Mouse (Mus musculus): ENCODE measurements around the gene Lrch1. TPM values are rescaled to one million over a fixed set of nuclear protein-coding genes. Genes with fewer than 3 reads are reported as not detected.
A peak's percentile ranks its signal among the peaks of the same experiment; 100 is the strongest.

Gene Lrch1
- polyA plus RNA-seq, 1 experiment from 2014 or later, result 12.2 TPM

GRCm38 (mm10) chr14:74916691-74917090 lies 31.0 kb downstream of the Lrch1 start:
- peaks cover 39% of the 10 kb centered on the region for H3K4me1 ChIP-seq (replicated peaks)
- no peak for ATAC-seq (ENCODE audit: low read depth)
- H3K27me3 ChIP-seq, result no peaks in the 10 kb centered on the region
- no peaks in the 10 kb centered on the region for H3K36me3 ChIP-seq
- H3K4me3 ChIP-seq, result no peak overlapping the region
- no peaks in the 10 kb centered on the region for H3K9me3 ChIP-seq
- H3K4me2 ChIP-seq, result no peak overlapping the region
- H3K27ac ChIP-seq (replicated peaks), result no peak overlapping the region
- H3K9ac ChIP-seq, result no peak overlapping the region
- WGBS, result 89% methylated on average over 4 of the region's 4 CpGs

- Histone ChIP-seq H3K9ac (no peak overlapping the region), H3K36me3 (no peaks in the 10 kb centered on the region), H3K4me2 (no peak overlapping the region), H3K27ac (replicated peaks) (0 out of 2 replicates have a peak overlapping the region, but pooled peaks have one; percentile 3), H3K9me3 (no peaks in the 10 kb centered on the region), H3K4me1 (replicated peaks) (peaks cover 39% of the 10 kb centered on the region), H3K4me3 (no peak overlapping the region), H3K27me3 (no peaks in the 10 kb centered on the region)
- peak; percentile 49; the same call in 1 of the 2 replicates for ATAC-seq (ENCODE audit: low read depth)
- WGBS, result 41% methylated on average over 8 of the region's 8 CpGs
Observed at GRCm38 (mm10) chr14:74916075-74916474, 31.6 kb downstream of the Lrch1 start.

GRCm38 (mm10) chr14:74915658-74916057 lies 32.0 kb downstream of the Lrch1 start:
- WGBS, result 42% methylated on average over 2 of the region's 2 CpGs
- Histone ChIP-seq H3K9me3 (no peaks in the 10 kb centered on the region), H3K36me3 (no peaks in the 10 kb centered on the region), H3K4me2 (no peak overlapping the region), H3K4me1 (replicated peaks) (peaks cover 39% of the 10 kb centered on the region), H3K4me3 (no peak overlapping the region), H3K27me3 (no peaks in the 10 kb centered on the region), H3K9ac (no peak overlapping the region), H3K27ac (replicated peaks) (peak overlapping the region; percentile 3; the same call in 1 of the 2 replicates)
- ATAC-seq (ENCODE audit: low read depth), result no peak

- 0 out of 2 replicates have a peak overlapping the region, but pooled peaks have one; percentile 5 for H3K9ac ChIP-seq
- no peak overlapping the region for H3K4me3 ChIP-seq
- peaks cover 39% of the 10 kb centered on the region for H3K4me1 ChIP-seq (replicated peaks)
- ATAC-seq (ENCODE audit: low read depth), result no peak; the same call in 1 of the 2 replicates
- H3K4me2 ChIP-seq, result no peak overlapping the region
- 64% methylated on average over 9 of the region's 9 CpGs for WGBS
- peak overlapping the region; percentile 3; the same call in 1 of the 2 replicates for H3K27ac ChIP-seq (replicated peaks)
- no peaks in the 10 kb centered on the region for H3K36me3 ChIP-seq
- no peaks in the 10 kb centered on the region for H3K9me3 ChIP-seq
- no peaks in the 10 kb centered on the region for H3K27me3 ChIP-seq
Observed at GRCm38 (mm10) chr14:74915025-74915424, 32.7 kb downstream of the Lrch1 start.

DNA sequence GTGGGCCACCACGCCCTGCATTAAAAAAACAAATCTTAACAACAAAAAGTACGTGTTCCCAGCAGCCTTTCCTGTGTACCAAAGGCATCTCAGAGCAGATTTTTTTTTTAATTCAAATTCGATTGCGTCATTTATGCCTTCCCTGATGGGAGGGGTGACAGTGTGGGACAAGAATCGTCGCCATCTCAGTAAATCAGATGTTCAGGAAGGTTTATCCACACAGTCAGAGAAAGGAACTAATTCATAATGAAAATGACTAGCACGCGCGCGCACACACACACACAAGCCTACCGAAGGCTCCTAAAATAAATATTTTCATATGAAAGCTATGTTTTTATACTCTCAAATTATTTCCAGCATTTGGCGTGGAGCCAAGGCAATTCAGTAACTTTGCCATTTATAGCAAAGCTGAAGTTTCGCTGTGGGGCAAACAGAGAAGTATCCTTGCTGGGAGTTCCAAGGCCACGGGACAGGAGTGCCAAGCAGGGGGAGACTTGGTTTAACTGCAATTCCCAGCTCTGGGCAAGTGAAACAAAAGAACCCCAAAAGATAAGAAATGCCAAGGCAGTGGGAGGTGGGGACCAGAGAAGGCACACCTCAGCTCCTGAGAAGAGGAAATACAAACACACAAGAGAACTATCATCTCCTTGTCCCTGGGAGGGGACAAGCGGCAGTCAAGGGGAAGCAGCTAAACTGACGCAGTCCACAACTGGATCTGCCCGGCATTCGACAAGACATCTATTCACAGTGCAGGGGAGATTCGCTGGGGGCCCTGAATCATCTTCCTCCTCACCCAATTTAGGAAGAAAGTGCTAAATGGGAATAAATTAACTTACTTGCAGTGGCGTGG lies 34.1 kb downstream of the Lrch1 start:
- H3K27ac ChIP-seq (replicated peaks), result no peak overlapping the region
- H3K4me2 ChIP-seq, result no peak overlapping the region
- no peaks in the 10 kb centered on the region for H3K36me3 ChIP-seq
- WGBS, result 78% methylated on average over 20 of the region's 20 CpGs
- no peak overlapping the region for H3K4me3 ChIP-seq
- no peak for ATAC-seq (ENCODE audit: low read depth)
- no peaks in the 10 kb centered on the region for H3K27me3 ChIP-seq
- H3K4me1 ChIP-seq (replicated peaks), result peaks cover 44% of the 10 kb centered on the region
- no peak overlapping the region for H3K9ac ChIP-seq
- no peaks in the 10 kb centered on the region for H3K9me3 ChIP-seq

- Histone ChIP-seq H3K4me1 (replicated peaks) (peaks cover 32% of the 10 kb centered on the region), H3K27me3 (no peaks in the 10 kb centered on the region), H3K9me3 (no peaks in the 10 kb centered on the region), H3K4me2 (no peak overlapping the region), H3K36me3 (no peaks in the 10 kb centered on the region), H3K9ac (no peak overlapping the region), H3K4me3 (no peak overlapping the region), H3K27ac (replicated peaks) (no peak overlapping the region)
- no peak for ATAC-seq (ENCODE audit: low read depth)
- 71% methylated on average over 5 of the region's 5 CpGs for WGBS
Observed at GRCm38 (mm10) chr14:74910363-74910762, 37.3 kb downstream of the Lrch1 start.

- no peak overlapping the region for H3K9ac ChIP-seq
- no peak overlapping the region for H3K4me2 ChIP-seq
- ATAC-seq (ENCODE audit: low read depth), result no peak
- H3K4me3 ChIP-seq, result no peak overlapping the region
- H3K36me3 ChIP-seq, result no peaks in the 10 kb centered on the region
- no peaks in the 10 kb centered on the region for H3K9me3 ChIP-seq
- 78% methylated on average over 8 of the region's 8 CpGs for WGBS
- peaks cover 20% of the 10 kb centered on the region for H3K4me1 ChIP-seq (replicated peaks)
- H3K27me3 ChIP-seq, result no peaks in the 10 kb centered on the region
- no peak overlapping the region for H3K27ac ChIP-seq (replicated peaks)
Observed at GRCm38 (mm10) chr14:74909021-74909420, 38.7 kb downstream of the Lrch1 start.

GRCm38 (mm10) chr14:74908250-74908649 lies 39.4 kb downstream of the Lrch1 start:
- Histone ChIP-seq H3K27ac (replicated peaks) (no peak overlapping the region), H3K36me3 (no peaks in the 10 kb centered on the region), H3K27me3 (no peaks in the 10 kb centered on the region), H3K4me3 (no peak overlapping the region), H3K9ac (no peak overlapping the region), H3K9me3 (no peaks in the 10 kb centered on the region), H3K4me1 (replicated peaks) (peaks cover 14% of the 10 kb centered on the region), H3K4me2 (no peak overlapping the region)
- WGBS, result 89% methylated on average over 6 of the region's 6 CpGs
- no peak for ATAC-seq (ENCODE audit: low read depth)

DNA sequence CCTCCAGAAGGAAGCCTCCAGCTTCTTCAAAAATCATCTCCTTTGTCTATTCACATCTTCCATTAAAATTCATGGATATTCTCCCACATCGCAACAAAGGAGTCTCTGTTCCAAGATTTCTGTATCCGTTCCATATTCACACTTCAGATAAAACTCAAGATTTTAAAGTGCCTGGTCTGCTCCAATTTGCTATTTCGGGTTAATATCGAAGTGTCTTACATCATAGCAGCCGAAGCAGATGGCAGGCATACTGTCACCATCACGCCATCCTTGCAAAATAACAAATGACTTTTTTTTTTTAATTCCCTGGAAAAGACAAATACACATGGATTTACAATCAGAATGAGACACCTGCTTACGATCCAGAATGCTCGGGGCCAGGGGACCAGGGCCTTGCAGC lies 40.0 kb downstream of the Lrch1 start:
- no peak overlapping the region for H3K4me2 ChIP-seq

GRCm38 (mm10) chr14:74905990-74906389 lies 41.7 kb downstream of the Lrch1 start:
- Histone ChIP-seq H3K27ac (replicated peaks) (no peak overlapping the region), H3K4me3 (no peak overlapping the region), H3K36me3 (no peaks in the 10 kb centered on the region), H3K27me3 (no peaks in the 10 kb centered on the region), H3K9me3 (no peaks in the 10 kb centered on the region), H3K4me1 (replicated peaks) (peaks cover 15% of the 10 kb centered on the region), H3K9ac (no peak overlapping the region), H3K4me2 (no peak overlapping the region)
- ATAC-seq (ENCODE audit: low read depth), result no peak
- 70% methylated on average over 3 of the region's 3 CpGs for WGBS

More for the DNA sequence above, 40.0 kb downstream of the Lrch1 start:
- Histone ChIP-seq H3K27me3 (no peaks in the 10 kb centered on the region), H3K27ac (replicated peaks) (no peak overlapping the region), H3K9me3 (no peaks in the 10 kb centered on the region), H3K4me3 (no peak overlapping the region), H3K4me1 (replicated peaks) (peaks cover 14% of the 10 kb centered on the region), H3K9ac (no peak overlapping the region), H3K36me3 (no peaks in the 10 kb centered on the region)
- ATAC-seq (ENCODE audit: low read depth), result no peak
- 74% methylated on average over 8 of the region's 8 CpGs for WGBS

DNA sequence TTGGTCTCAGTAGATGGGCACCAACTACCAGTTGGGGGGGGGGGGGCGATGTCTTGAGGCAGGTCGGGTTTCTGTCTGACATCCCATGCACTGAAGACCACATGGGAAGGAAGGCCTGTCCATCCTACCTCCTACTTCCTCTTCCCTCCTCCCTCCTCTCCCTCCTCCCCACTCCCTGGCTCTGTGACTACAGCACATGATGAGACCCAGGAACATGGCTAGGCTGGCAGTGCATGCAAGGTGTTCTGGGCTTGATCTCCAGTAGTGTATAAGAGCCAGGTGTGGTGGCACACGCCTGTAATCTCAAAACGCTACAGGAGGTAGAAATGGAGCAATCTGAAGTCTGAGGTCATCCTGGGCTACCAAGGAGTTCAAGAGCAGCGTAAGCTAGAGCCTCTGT lies 43.2 kb downstream of the Lrch1 start:
- H3K4me3 ChIP-seq, result no peak overlapping the region
- no peaks in the 10 kb centered on the region for H3K36me3 ChIP-seq
- no peak for ATAC-seq (ENCODE audit: low read depth)
- 93% methylated on average over 5 of the region's 5 CpGs for WGBS
- H3K9ac ChIP-seq, result no peak overlapping the region
- H3K27me3 ChIP-seq, result no peaks in the 10 kb centered on the region
- H3K27ac ChIP-seq (replicated peaks), result no peak overlapping the region
- no peak overlapping the region for H3K4me2 ChIP-seq
- H3K9me3 ChIP-seq, result no peaks in the 10 kb centered on the region
- peaks cover 22% of the 10 kb centered on the region for H3K4me1 ChIP-seq (replicated peaks)

- Histone ChIP-seq H3K4me1 (replicated peaks) (peaks cover 16% of the 10 kb centered on the region), H3K4me3 (no peak overlapping the region), H3K36me3 (no peaks in the 10 kb centered on the region), H3K27me3 (no peaks in the 10 kb centered on the region), H3K9me3 (no peaks in the 10 kb centered on the region), H3K4me2 (no peak overlapping the region), H3K27ac (replicated peaks) (no peak overlapping the region), H3K9ac (no peak overlapping the region)
- no peak for ATAC-seq (ENCODE audit: low read depth)
- 78% methylated on average over 4 of the region's 4 CpGs for WGBS
Observed at GRCm38 (mm10) chr14:74903047-74903446, 44.6 kb downstream of the Lrch1 start.
